Mouse (Mus musculus) testis, adult 10 weeks (tissue): ENCODE measurements around the gene Gm36245. TPM values are rescaled to one million over a fixed set of nuclear protein-coding genes. Genes with fewer than 3 reads are reported as not detected.

Experiments
- polyA plus RNA-seq: library from polyadenylated mRNA; stranded (reverse); fragments of 350-450 nt; fragmentation: Illumina TruSeq; extraction: RNeasy Lipid Tissue Mini Kit (QIAGEN cat#74804); gene quantifications from one replicate; pipeline ENCODE4 v1.2.3, GENCODE M21; 2014; ENCODE audit warnings: low read depth, low replicate concordance

The Gm36245 gene
- polyA plus RNA-seq, result not detected

DNA sequence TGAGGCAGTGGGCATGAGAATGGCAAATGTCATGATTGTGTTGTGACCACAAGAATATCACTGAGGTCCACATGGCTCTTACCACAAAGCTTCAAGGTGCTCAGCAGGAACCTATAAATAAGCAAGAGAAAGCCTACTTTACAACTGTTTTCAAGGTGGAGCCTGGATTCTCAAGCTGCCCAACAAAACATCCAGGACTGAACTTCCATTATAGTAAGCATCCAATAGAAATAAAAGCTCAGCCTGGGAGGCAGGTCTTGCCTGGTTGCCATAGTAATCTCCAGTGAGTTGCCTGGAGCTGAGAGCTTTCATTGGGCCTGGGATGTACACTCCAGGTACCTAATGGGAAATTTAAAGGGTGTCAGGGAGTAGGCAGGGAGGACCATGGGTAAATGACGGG is at the start of gene Gm36245:
Gene Gm36245, plus strand, starts transcription at position 301 of the 400 bp plus-strand sequence.

DNA sequence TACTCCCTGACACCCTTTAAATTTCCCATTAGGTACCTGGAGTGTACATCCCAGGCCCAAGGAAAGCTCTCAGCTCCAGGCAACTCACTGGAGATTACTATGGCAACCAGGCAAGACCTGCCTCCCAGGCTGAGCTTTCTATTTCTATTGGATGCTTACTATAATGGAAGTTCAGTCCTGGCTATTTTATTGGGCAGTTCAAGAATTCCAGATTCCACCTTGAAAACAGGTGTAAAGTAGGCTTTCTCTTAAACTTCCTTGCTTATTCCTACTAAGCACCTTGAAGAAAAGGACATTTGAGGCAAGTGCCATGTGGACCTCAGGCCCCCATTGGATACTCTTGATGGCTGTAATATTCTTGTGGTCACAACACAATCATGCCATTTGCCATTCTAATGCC is 37.3 kb upstream of the Gm36245 start, which contains the start of gene 1700025B11Rik:
Gene 1700025B11Rik, minus strand, starts transcription at position 101 of the 400 bp plus-strand sequence.

DNA sequence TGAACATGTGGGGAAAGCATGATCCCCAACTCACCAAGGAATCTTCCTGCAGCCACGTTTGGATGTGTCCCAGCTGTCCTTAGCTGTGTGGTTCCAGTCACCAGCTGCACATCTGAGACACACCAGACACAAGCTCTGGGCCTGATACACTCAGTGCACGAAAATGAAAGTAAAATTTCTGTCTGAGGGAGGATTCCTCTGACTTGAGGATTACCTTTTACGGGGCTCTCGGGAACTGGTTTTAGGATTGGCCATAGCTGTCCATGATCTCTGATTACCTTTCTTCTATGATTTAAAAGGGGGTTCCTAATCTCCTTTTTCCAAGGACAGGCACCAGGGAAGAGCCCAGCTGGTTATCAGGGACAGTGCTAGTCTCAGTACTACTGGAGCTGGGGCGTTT is 3.1 kb upstream of the Gm36245 start, which contains the start of gene Apol10b:
Gene Apol10b, minus strand, starts transcription at position 165 of the 400 bp plus-strand sequence.

DNA sequence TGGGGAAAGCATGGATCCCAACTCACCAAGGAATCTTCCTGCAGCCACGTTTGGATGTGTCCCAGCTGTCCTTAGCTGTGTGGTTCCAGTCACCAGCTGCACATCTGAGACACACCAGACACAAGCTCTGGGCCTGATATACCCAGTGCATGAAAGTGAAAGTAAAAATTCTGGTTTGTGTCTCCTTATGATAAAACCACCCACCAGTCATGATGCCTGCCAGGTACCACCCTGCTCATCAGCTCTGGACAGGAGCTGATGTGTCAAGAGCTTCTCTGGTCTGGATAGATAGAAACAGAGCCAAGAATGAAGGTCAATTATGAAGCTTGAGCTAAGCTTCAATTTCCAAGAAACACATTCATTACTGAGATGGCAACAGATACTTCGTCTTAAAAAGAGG is 44.1 kb downstream of the Gm36245 start, which contains the start of gene Apol11b:
Gene Apol11b, minus strand, starts transcription at position 111 of the 400 bp plus-strand sequence.

Other genes with a start within 250 kb of the Gm36245 start
- 0.28 TPM for gene Apol7a, start 200.1 kb upstream of the Gm36245 start, polyA plus RNA-seq
- not detected for gene Apol9a, start 188.1 kb upstream of the Gm36245 start, polyA plus RNA-seq
- 17.6 TPM for gene Apol7b, start 151.8 kb upstream of the Gm36245 start, polyA plus RNA-seq
- 0.63 TPM for gene Apol10a, start 122.2 kb upstream of the Gm36245 start, polyA plus RNA-seq
- 0.21 TPM for gene Apol11a, start 91.0 kb upstream of the Gm36245 start, polyA plus RNA-seq
- gene Apol7c, start 65.9 kb upstream of the Gm36245 start, polyA plus RNA-seq, result 2.1 TPM
- gene 1700025B11Rik, start 37.4 kb upstream of the Gm36245 start, polyA plus RNA-seq, result 191 TPM
- 0.53 TPM for gene Apol10b, start 3.1 kb upstream of the Gm36245 start, polyA plus RNA-seq
- not detected for gene Apol11b, start 44.0 kb downstream of the Gm36245 start, polyA plus RNA-seq
- not detected for gene Apol7e, start 99.6 kb downstream of the Gm36245 start, polyA plus RNA-seq
- gene Apol9b, start 129.8 kb downstream of the Gm36245 start, polyA plus RNA-seq, result not detected
- gene Apol8, start 157.7 kb downstream of the Gm36245 start, polyA plus RNA-seq, result not detected
- gene Myh9, start 242.9 kb downstream of the Gm36245 start, polyA plus RNA-seq, result 1.1 TPM